Mouse (Mus musculus) induced T-regulatory cell, adult 2 months (primary cell): ENCODE results near the gene Pcp4l1.
A peak's percentile ranks its signal among the peaks of the same experiment; 100 is the strongest.
"Not testable (repeated sequence)": the region's sequence is repeated elsewhere in the genome, so short reads cannot be mapped to it uniquely, and the experiment has no call there.

ENCODE experiments used
- DNase-seq: peaks from one replicate; pipeline ENCODE4 v3.0.0-alpha.2; 2012; ENCODE audit warnings: low read depth

Gene Pcp4l1

GRCm38 (mm10) chr1:171195887-171196397 lies at the start of gene Pcp4l1:
Gene Pcp4l1, minus strand, starts transcription at chr1:171196268.
- no peak for DNase-seq

GRCm38 (mm10) chr1:171245353-171245752 lies 49.3 kb upstream of the Pcp4l1 start:
- DNase-seq, result no peak

DNA sequence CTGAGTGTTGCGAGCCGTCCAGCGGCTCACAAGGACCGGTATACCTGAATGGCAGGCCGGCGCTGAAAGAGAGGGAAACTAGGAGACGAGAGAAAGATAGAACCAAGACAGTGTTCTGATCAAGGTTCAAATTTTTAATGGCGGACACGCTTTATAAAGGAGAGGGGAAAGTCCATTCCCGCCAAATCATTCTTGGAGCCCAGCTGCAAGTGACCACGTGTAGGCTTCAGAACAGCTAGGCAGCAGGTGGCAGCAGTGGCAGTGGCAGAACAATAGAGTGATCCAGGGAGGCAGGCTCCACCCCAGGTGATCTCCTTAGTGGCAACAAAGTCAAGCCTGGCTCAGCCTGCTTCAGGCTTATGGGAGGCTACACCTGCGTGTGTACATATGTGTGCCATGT lies 45.9 kb upstream of the Pcp4l1 start:
- DNase-seq, result not testable (repeated sequence)

- no peak for DNase-seq
These were observed 44.8 kb upstream of the Pcp4l1 start for GRCm38 (mm10) chr1:171240911-171241310.

DNA sequence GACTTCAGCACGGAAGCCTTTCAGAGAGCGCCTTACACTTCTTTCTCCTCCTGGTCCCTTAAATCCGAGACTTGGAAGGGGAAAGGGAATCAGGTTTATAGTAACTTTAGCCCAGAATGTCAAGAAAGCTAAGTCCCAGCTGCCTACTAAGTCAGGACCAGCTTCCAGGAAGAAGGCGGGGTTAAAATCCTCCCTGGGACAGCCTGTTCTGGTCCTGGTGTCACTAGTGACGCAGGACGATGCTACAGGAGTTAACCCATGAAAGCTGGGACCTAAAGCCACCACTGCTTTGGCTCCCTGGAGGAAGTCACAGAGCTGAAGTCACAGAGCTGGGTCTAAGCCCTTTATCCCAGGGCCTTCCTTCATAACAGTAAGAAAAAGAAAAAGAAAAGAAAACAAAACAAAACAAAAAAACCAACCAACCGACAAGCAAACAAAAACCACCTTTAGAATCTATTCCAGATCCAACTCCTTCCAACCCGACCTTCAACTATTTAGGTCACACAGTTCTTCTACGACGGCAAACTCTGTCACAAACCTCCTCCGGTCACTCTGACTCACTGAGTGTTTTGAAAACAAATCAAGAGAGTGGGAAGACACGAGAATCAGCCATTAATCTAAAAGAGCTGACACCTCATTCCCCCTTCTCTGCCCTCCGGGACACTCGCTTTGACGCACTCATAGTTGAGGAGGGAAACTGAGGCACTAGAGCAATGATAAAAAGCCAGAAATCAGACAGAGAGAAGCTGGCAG lies 44.1 kb upstream of the Pcp4l1 start:
- no peak for DNase-seq

GRCm38 (mm10) chr1:171238463-171238862 lies 42.4 kb upstream of the Pcp4l1 start:
- peak; percentile 76 for DNase-seq

- DNase-seq, result no peak
These were observed 41.4 kb upstream of the Pcp4l1 start for GRCm38 (mm10) chr1:171237438-171237837.

- DNase-seq, result no peak
These were observed 39.7 kb upstream of the Pcp4l1 start for GRCm38 (mm10) chr1:171235791-171236190.

- no peak for DNase-seq
These were observed 38.5 kb upstream of the Pcp4l1 start for GRCm38 (mm10) chr1:171234538-171234937.

- DNase-seq, result no peak
These were observed 38.1 kb upstream of the Pcp4l1 start, which contains the start of gene Fcer1g for GRCm38 (mm10) chr1:171234126-171234525. Gene Fcer1g, minus strand, starts transcription at chr1:171234365.

- no peak for DNase-seq
These were observed 37.0 kb upstream of the Pcp4l1 start for GRCm38 (mm10) chr1:171232800-171233730.

GRCm38 (mm10) chr1:171232348-171232747 lies 36.3 kb upstream of the Pcp4l1 start:
- no peak for DNase-seq

GRCm38 (mm10) chr1:171231844-171232243 lies 35.8 kb upstream of the Pcp4l1 start:
- DNase-seq, result peak; percentile 18

GRCm38 (mm10) chr1:171230215-171230614 lies 34.1 kb upstream of the Pcp4l1 start:
- no peak for DNase-seq

- DNase-seq, result no peak
These were observed 33.7 kb upstream of the Pcp4l1 start for GRCm38 (mm10) chr1:171229750-171230149.

DNA sequence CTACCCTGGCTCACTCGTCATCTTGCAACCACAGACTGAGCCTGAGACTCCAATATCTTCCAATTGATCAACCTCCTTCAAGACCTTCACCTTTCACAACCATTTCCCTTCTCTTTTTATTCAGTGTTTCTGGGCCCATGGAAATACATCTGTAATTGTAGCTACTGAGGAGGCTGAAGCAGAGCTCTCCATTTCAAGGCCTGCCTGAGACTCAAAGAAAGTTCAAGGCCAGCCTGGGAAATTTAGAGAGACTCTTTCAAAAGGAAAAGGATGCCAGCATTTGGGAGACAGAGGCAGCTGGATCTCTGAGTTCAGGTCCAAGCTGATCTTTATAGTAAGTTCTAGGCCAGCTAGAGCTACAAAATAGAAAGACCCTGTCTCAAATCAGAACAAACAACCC lies 31.8 kb upstream of the Pcp4l1 start:
- no peak for DNase-seq

DNA sequence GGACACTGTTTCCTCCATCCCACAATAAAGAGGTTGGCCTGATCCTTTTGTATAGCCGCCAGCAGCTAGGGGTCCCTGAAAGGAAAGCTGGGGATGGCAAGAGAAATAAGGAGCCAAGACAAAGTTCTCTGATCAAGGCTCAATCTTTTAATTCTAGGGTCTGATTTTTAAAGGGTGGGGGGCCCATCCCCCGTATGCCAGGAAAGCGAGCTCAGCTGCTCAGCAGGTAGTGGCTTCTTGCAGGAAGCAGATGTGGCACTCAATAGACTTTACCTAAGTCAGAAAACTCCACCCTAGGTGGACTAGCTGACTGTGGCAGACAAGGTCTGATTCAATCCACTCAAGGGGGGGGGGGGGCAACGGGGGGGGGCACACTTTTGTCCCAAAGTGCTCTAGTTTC lies 30.7 kb upstream of the Pcp4l1 start:
- no peak for DNase-seq

- no peak for DNase-seq
These were observed 28.8 kb upstream of the Pcp4l1 start, which contains the start of gene Apoa2 for GRCm38 (mm10) chr1:171224857-171225256. Gene Apoa2, plus strand, starts transcription at chr1:171225054.

- DNase-seq, result peak; percentile 11
These were observed 27.7 kb upstream of the Pcp4l1 start for GRCm38 (mm10) chr1:171223796-171224195.

DNA sequence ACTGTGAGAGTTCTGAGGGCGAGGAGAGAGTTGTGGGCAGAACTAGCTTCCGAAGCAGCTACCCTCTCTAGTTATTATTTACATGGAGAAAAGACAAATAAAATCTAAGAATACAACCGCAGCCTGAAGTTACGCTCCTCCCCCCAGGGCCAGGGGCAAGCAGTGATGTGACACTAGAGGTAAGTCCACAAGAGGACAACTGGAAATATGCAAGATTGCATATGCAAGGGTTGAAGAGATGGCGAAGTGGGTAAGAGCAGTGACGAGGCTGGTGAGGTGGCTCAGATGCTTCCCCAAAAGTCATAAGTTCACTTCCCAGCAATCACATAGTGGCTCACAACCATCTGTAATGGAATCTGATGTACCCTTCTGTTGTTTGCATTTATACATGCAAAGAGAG lies 27.1 kb upstream of the Pcp4l1 start:
- DNase-seq, result peak; percentile 40

DNA sequence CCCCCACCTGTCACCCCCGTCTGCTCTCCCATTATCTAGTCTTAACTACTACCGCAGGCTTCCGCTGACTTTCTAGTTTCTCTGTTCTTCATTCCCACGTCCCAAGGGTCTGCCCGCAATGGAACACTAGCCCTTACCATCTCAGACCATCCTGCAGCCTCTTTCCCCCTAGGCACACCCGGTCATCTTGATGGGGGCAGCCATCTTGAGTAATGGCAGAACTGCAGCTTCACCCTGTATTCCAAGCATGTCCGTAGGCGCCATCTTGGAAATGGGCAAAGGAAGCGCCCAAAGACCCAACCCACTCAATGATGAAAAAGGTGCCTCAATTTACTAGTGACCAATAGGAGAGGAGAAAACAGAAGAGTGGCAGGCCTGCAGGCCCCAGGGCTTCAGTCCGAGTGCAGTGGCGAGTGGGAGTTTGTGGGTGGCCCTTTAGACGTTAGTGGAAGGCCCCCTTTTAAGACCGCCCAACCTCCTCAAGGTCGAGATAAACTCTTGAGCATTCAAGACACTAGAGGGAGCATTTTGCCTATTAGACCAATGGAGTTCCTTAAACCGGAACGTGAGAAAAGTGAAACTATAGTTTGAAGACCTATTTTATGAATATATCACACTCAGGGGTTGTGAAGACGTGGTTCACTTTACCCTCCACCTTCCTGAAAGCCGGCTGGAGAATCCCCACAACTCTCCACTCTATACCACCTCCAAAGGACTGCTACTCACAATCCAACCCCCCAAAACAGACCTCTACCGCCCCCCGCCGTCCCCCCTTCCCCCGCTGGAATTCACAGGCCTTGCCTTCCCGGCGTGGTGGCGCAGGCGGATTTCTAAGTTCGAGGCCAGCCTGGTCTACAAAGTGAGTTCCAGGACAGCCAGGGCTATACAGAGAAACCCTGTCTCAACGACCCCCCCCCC lies 26.4 kb upstream of the Pcp4l1 start, which contains the start of gene Tomm40l:
TSS of gene Tomm40l (minus strand) at position 277 of the 918 bp plus-strand sequence.
- DNase-seq, result peak; percentile 98
